Mouse (Mus musculus): ENCODE measurements around the gene Clec10a. TPM values are rescaled to one million over a fixed set of nuclear protein-coding genes. Genes with fewer than 3 reads are reported as not detected.
A peak's percentile ranks its signal among the peaks of the same experiment; 100 is the strongest.

The Clec10a gene
- polyA plus RNA-seq, 1 experiment from 2014 or later = not detected

DNA sequence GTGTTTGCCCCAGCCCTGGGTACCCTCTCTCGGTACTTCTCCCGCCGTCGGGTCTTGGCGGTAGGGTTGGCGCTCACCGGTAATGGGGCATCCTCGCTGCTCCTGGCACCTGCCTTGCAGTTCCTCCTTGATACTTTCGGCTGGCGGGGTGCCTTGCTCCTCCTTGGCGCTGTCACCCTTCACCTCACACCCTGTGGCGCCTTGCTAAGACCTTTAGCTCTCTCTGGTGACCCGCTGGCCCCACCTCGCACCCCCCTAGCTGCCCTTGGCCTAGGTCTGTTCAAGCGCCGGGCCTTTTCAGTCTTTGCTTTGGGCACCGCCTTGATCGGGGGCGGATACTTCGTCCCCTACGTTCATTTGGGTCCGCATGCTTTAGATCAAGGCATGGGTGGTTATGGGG, 59.3 kb downstream of the Clec10a start:
- Histone ChIP-seq H3K4me2 (ENCODE audit: low read depth, severe bottlenecking) (no peak overlapping the region), H3K27me3 (ENCODE audit: control insufficient read depth, insufficient read depth, low read length) (peaks cover 40% of the 10 kb centered on the region), H3K9ac (ENCODE audit: low read length) (no peak overlapping the region), H3K4me3 (ENCODE audit: low read depth, low read length) (no peak overlapping the region), H3K36me3 (ENCODE audit: control insufficient read depth, insufficient read depth, low read length) (peaks cover 2% of the 10 kb centered on the region; the same call in 1 of the 2 replicates), H3K27ac (replicated peaks; ENCODE audit: low read depth, low read length) (no peak overlapping the region), H3K4me1 (ENCODE audit: control insufficient read depth, insufficient read depth, low read length) (peaks cover 13% of the 10 kb centered on the region; the same call in 1 of the 2 replicates), H3K9me3 (ENCODE audit: control insufficient read depth, low read length) (no peaks in the 10 kb centered on the region)
- 8% methylated on average over 22 of the region's 22 CpGs for WGBS
- ATAC-seq (ENCODE audit: insufficient number of reproducible peaks, low FRiP score, low TSS enrichment, low read depth) (0 out of 2 replicates have a peak, but pooled peaks have one; percentile 3), DNase-seq (ENCODE audit: low spot score) (no peak)

DNA sequence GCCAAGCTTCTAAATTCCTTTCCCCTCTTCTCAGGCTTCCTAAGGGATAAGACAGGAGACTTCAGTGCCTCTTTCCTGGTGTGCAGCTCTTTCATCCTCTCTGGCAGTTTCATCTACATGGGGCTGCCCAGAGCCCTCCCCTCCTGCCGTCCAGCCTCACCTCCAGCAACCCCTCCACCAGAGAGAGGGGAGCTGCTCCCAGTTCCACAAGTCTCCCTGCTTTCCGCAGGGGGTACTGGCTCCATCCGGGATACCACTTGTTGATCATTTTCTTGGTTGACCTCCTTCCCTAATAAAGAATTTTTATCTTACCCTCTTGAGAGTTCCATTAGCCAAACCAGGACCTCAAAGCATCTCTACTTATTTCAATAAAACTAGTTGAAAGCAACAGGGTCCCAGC, 60.1 kb downstream of the Clec10a start:
- no peak for DNase-seq (ENCODE audit: low spot score)
- H3K27ac ChIP-seq (replicated peaks; ENCODE audit: low read depth, low read length) = no peak overlapping the region
- H3K9me3 ChIP-seq (ENCODE audit: control insufficient read depth, low read length) = no peaks in the 10 kb centered on the region
- H3K36me3 ChIP-seq (ENCODE audit: control insufficient read depth, insufficient read depth, low read length) = peaks cover 2% of the 10 kb centered on the region; the same call in 1 of the 2 replicates
- peaks cover 40% of the 10 kb centered on the region for H3K27me3 ChIP-seq (ENCODE audit: control insufficient read depth, insufficient read depth, low read length)
- H3K4me1 ChIP-seq (ENCODE audit: control insufficient read depth, insufficient read depth, low read length) = peaks cover 13% of the 10 kb centered on the region; the same call in 1 of the 2 replicates
- WGBS = 48% methylated on average over 3 of the region's 3 CpGs
- no peak overlapping the region for H3K9ac ChIP-seq (ENCODE audit: low read length)
- H3K4me2 ChIP-seq (ENCODE audit: low read depth, severe bottlenecking) = no peak overlapping the region
- H3K4me3 ChIP-seq (ENCODE audit: low read depth, low read length) = no peak overlapping the region
- no peak for ATAC-seq (ENCODE audit: insufficient number of reproducible peaks, low FRiP score, low TSS enrichment, low read depth)

GRCm38 (mm10) chr11:70218039-70218438, 62.0 kb downstream of the Clec10a start:
- Histone ChIP-seq H3K36me3 (ENCODE audit: control insufficient read depth, insufficient read depth, low read length) (peaks cover 2% of the 10 kb centered on the region; the same call in 1 of the 2 replicates), H3K27me3 (ENCODE audit: control insufficient read depth, insufficient read depth, low read length) (peaks cover 35% of the 10 kb centered on the region), H3K9me3 (ENCODE audit: control insufficient read depth, low read length) (no peaks in the 10 kb centered on the region), H3K27ac (replicated peaks; ENCODE audit: low read depth, low read length) (no peak overlapping the region), H3K4me1 (ENCODE audit: control insufficient read depth, insufficient read depth, low read length) (peaks cover 13% of the 10 kb centered on the region; the same call in 1 of the 2 replicates), H3K4me3 (ENCODE audit: low read depth, low read length) (no peak overlapping the region), H3K9ac (ENCODE audit: low read length) (no peak overlapping the region), H3K4me2 (ENCODE audit: low read depth, severe bottlenecking) (no peak overlapping the region)
- no peak for ATAC-seq (ENCODE audit: insufficient number of reproducible peaks, low FRiP score, low TSS enrichment, low read depth)
- 88% methylated on average over 4 of the region's 4 CpGs for WGBS
- no peak for DNase-seq (ENCODE audit: low spot score)

- Histone ChIP-seq H3K36me3 (ENCODE audit: control insufficient read depth, insufficient read depth, low read length) (peaks cover 2% of the 10 kb centered on the region; the same call in 1 of the 2 replicates), H3K9ac (ENCODE audit: low read length) (0 out of 2 replicates have a peak overlapping the region, but pooled peaks have one; percentile 19), H3K27me3 (ENCODE audit: control insufficient read depth, insufficient read depth, low read length) (peaks cover 27% of the 10 kb centered on the region), H3K27ac (replicated peaks; ENCODE audit: low read depth, low read length) (no peak overlapping the region), H3K4me2 (ENCODE audit: low read depth, severe bottlenecking) (peak overlapping the region; percentile 16; the same call in 1 of the 2 replicates), H3K4me1 (ENCODE audit: control insufficient read depth, insufficient read depth, low read length) (peaks cover 10% of the 10 kb centered on the region; the same call in 1 of the 2 replicates), H3K9me3 (ENCODE audit: control insufficient read depth, low read length) (no peaks in the 10 kb centered on the region), H3K4me3 (ENCODE audit: low read depth, low read length) (no peak overlapping the region)
- ATAC-seq (ENCODE audit: insufficient number of reproducible peaks, low FRiP score, low TSS enrichment, low read depth) = no peak
- 90% methylated on average over 15 of the region's 15 CpGs for WGBS
- no peak for DNase-seq (ENCODE audit: low spot score)
Measured at GRCm38 (mm10) chr11:70218741-70219470, 62.9 kb downstream of the Clec10a start.

DNA sequence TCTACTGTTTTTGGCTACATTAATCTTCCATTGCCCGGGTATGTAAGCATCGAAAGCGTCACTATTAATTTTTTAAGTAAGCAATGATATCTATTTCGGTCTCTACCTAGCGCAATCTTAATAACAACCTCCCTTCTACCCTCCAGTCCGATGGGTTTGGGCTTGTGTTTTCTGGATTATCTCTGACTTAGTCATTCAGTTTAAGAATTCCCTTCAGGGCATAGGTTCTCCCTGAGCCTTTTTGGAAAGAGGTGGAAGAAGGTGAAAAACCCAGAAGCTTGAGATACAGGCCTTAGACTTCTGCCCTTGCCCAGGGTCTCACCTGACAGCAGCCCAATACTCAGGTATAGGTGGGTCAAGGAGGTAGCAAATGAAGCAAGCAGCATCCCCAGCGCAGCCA, 63.9 kb downstream of the Clec10a start:
- Histone ChIP-seq H3K36me3 (ENCODE audit: control insufficient read depth, insufficient read depth, low read length) (peaks cover 2% of the 10 kb centered on the region; the same call in 1 of the 2 replicates), H3K27ac (replicated peaks; ENCODE audit: low read depth, low read length) (no peak overlapping the region), H3K4me1 (ENCODE audit: control insufficient read depth, insufficient read depth, low read length) (peaks cover under 1% of the 10 kb centered on the region; the same call in 1 of the 2 replicates), H3K9me3 (ENCODE audit: control insufficient read depth, low read length) (no peaks in the 10 kb centered on the region), H3K27me3 (ENCODE audit: control insufficient read depth, insufficient read depth, low read length) (peaks cover 19% of the 10 kb centered on the region), H3K4me2 (ENCODE audit: low read depth, severe bottlenecking) (peak overlapping the region; percentile 91), H3K4me3 (ENCODE audit: low read depth, low read length) (peak overlapping the region; percentile 54), H3K9ac (ENCODE audit: low read length) (peak overlapping the region; percentile 80)
- WGBS = 57% methylated on average over 7 of the region's 7 CpGs
- DNase-seq (ENCODE audit: low spot score) (no peak), ATAC-seq (ENCODE audit: insufficient number of reproducible peaks, low FRiP score, low TSS enrichment, low read depth) (no peak)

GRCm38 (mm10) chr11:70220323-70220722, 64.3 kb downstream of the Clec10a start:
- ATAC-seq (ENCODE audit: insufficient number of reproducible peaks, low FRiP score, low TSS enrichment, low read depth) = no peak

More at GRCm38 (mm10) chr11:70220323-70220722, 64.3 kb downstream of the Clec10a start:
- Histone ChIP-seq H3K36me3 (ENCODE audit: control insufficient read depth, insufficient read depth, low read length) (peaks cover 2% of the 10 kb centered on the region; the same call in 1 of the 2 replicates), H3K4me1 (ENCODE audit: control insufficient read depth, insufficient read depth, low read length) (no peaks in the 10 kb centered on the region), H3K27me3 (ENCODE audit: control insufficient read depth, insufficient read depth, low read length) (peaks cover 18% of the 10 kb centered on the region), H3K27ac (replicated peaks; ENCODE audit: low read depth, low read length) (peak overlapping the region; percentile 60), H3K4me3 (ENCODE audit: low read depth, low read length) (peak overlapping the region; percentile 54), H3K4me2 (ENCODE audit: low read depth, severe bottlenecking) (peak overlapping the region; percentile 91), H3K9me3 (ENCODE audit: control insufficient read depth, low read length) (no peaks in the 10 kb centered on the region), H3K9ac (ENCODE audit: low read length) (peak overlapping the region; percentile 80)
- DNase-seq (ENCODE audit: low spot score) = no peak
- 2% methylated on average over 24 of the region's 24 CpGs for WGBS

Other genes with a start within 250 kb of the Clec10a start
- gene Gps2, start 242.3 kb upstream of the Clec10a start, polyA plus RNA-seq (2014; fragmentation: Nextera tagmentation; extraction: Ambion mirVana) = 90.8 and 94.0 TPM in 2 replicates
- 2,284 and 2,370 TPM in 2 replicates for gene Eif5a, start 234.2 kb upstream of the Clec10a start, polyA plus RNA-seq (2014; fragmentation: Nextera tagmentation; extraction: Ambion mirVana)
- gene Ybx2, start 220.4 kb upstream of the Clec10a start, polyA plus RNA-seq (2014; fragmentation: Nextera tagmentation; extraction: Ambion mirVana) = 11.2 and 11.3 TPM in 2 replicates
- 21.0 and 22.7 TPM in 2 replicates for gene Slc2a4, start 208.0 kb upstream of the Clec10a start, polyA plus RNA-seq (2014; fragmentation: Nextera tagmentation; extraction: Ambion mirVana)
- 12.7 and 13.2 TPM in 2 replicates for gene Cldn7, start 191.4 kb upstream of the Clec10a start, polyA plus RNA-seq (2014; fragmentation: Nextera tagmentation; extraction: Ambion mirVana)
- 22.8 and 27.6 TPM in 2 replicates for gene Ctdnep1, start 175.0 kb upstream of the Clec10a start, polyA plus RNA-seq (2014; fragmentation: Nextera tagmentation; extraction: Ambion mirVana)
- gene Elp5, start 173.7 kb upstream of the Clec10a start, polyA plus RNA-seq (2014; fragmentation: Nextera tagmentation; extraction: Ambion mirVana) = 148 and 151 TPM in 2 replicates
- 397 and 432 TPM in 2 replicates for gene Gabarap, start 165.1 kb upstream of the Clec10a start, polyA plus RNA-seq (2014; fragmentation: Nextera tagmentation; extraction: Ambion mirVana)
- 56.1 and 64.9 TPM in 2 replicates for gene Phf23, start 160.4 kb upstream of the Clec10a start, polyA plus RNA-seq (2014; fragmentation: Nextera tagmentation; extraction: Ambion mirVana)
- gene Dvl2, start 155.6 kb upstream of the Clec10a start, polyA plus RNA-seq (2014; fragmentation: Nextera tagmentation; extraction: Ambion mirVana) = 47.3 and 52.0 TPM in 2 replicates
- gene Acadvl, start 140.8 kb upstream of the Clec10a start, polyA plus RNA-seq (2014; fragmentation: Nextera tagmentation; extraction: Ambion mirVana) = 52.9 and 53.5 TPM in 2 replicates
- 10.0 and 10.8 TPM in 2 replicates for gene Dlg4, start 139.3 kb upstream of the Clec10a start, polyA plus RNA-seq (2014; fragmentation: Nextera tagmentation; extraction: Ambion mirVana)
- 1.0 and 1.6 TPM in 2 replicates for gene Asgr1, start 102.1 kb upstream of the Clec10a start, polyA plus RNA-seq (2014; fragmentation: Nextera tagmentation; extraction: Ambion mirVana)
- gene Asgr2, start 63.6 kb upstream of the Clec10a start, polyA plus RNA-seq (2014; fragmentation: Nextera tagmentation; extraction: Ambion mirVana) = not detected in 2 replicates
- 0.21 TPM in 1 of 2 replicates, not detected in the other for gene Mgl2, start 25.9 kb upstream of the Clec10a start, polyA plus RNA-seq (2014; fragmentation: Nextera tagmentation; extraction: Ambion mirVana)
- 0.21 and 0.67 TPM in 2 replicates for gene Slc16a11, start 56.6 kb downstream of the Clec10a start, polyA plus RNA-seq (2014; fragmentation: Nextera tagmentation; extraction: Ambion mirVana)
- gene Slc16a13, start 64.9 kb downstream of the Clec10a start, polyA plus RNA-seq (2014; fragmentation: Nextera tagmentation; extraction: Ambion mirVana) = 17.0 and 17.8 TPM in 2 replicates
- gene Bcl6b, start 73.6 kb downstream of the Clec10a start, polyA plus RNA-seq (2014; fragmentation: Nextera tagmentation; extraction: Ambion mirVana) = 7.3 and 7.5 TPM in 2 replicates
- 216 and 218 TPM in 2 replicates for gene 0610010K14Rik, start 81.7 kb downstream of the Clec10a start, polyA plus RNA-seq (2014; fragmentation: Nextera tagmentation; extraction: Ambion mirVana)
- 8.2 and 10.5 TPM in 2 replicates for gene Gm21988, start 83.6 kb downstream of the Clec10a start, polyA plus RNA-seq (2014; fragmentation: Nextera tagmentation; extraction: Ambion mirVana)
- 94.1 and 94.6 TPM in 2 replicates for gene Rnasek, start 83.6 kb downstream of the Clec10a start, polyA plus RNA-seq (2014; fragmentation: Nextera tagmentation; extraction: Ambion mirVana)
- 3.3 and 3.6 TPM in 2 replicates for gene Alox12, start 99.2 kb downstream of the Clec10a start, polyA plus RNA-seq (2014; fragmentation: Nextera tagmentation; extraction: Ambion mirVana)
- not detected in 2 replicates for gene Alox12e, start 166.4 kb downstream of the Clec10a start, polyA plus RNA-seq (2014; fragmentation: Nextera tagmentation; extraction: Ambion mirVana)
- gene Alox15, start 195.8 kb downstream of the Clec10a start, polyA plus RNA-seq (2014; fragmentation: Nextera tagmentation; extraction: Ambion mirVana) = 0.20 TPM in 1 of 2 replicates, not detected in the other

All from limb, embryonic 11.5 days (tissue).